Mouse (Mus musculus): Measurements from ENCODE around the gene Negr1. TPM values are rescaled to one million over a fixed set of nuclear protein-coding genes. Genes with fewer than 3 reads are reported as not detected.

Negr1 gene
- total RNA-seq, 2 experiments from 2014 or later = 137 to 142 TPM

- peak overlapping the region; percentile 67; the same call in 1 of the 2 replicates for H3K27ac ChIP-seq
- TF ChIP-seq CTCF (conservative IDR thresholded peaks at IDR 0.05) = no peak
- H3K4me3 ChIP-seq = no peak overlapping the region
- DNase-seq (ENCODE audit: low spot score in 2 of 2) = peak in 1 of 2 experiments; percentile 34
These were observed 342.5 kb downstream of the Negr1 start for GRCm38 (mm10) chr3:156903925-156904576.

GRCm38 (mm10) chr3:156912816-156913215 lies 351.2 kb downstream of the Negr1 start:
- TF ChIP-seq CTCF (conservative IDR thresholded peaks at IDR 0.05) = no peak
- no peak for DNase-seq (ENCODE audit: low spot score in 2 of 2)
- no peak overlapping the region for H3K4me3 ChIP-seq
- no peak overlapping the region for H3K27ac ChIP-seq

GRCm38 (mm10) chr3:156921369-156921768 lies 359.8 kb downstream of the Negr1 start:
- TF ChIP-seq CTCF (conservative IDR thresholded peaks at IDR 0.05) = no peak
- peak overlapping the region; percentile 62; the same call in 1 of the 2 replicates for H3K27ac ChIP-seq
- no peak for DNase-seq (ENCODE audit: low spot score in 2 of 2)
- no peak overlapping the region for H3K4me3 ChIP-seq

- Histone ChIP-seq H3K27ac (no peak overlapping the region), H3K4me3 (no peak overlapping the region)
- no peak for TF ChIP-seq CTCF (conservative IDR thresholded peaks at IDR 0.05)
- no peak for DNase-seq (ENCODE audit: low spot score in 2 of 2)
These were observed 361.6 kb downstream of the Negr1 start for GRCm38 (mm10) chr3:156923159-156923558.

GRCm38 (mm10) chr3:156925102-156925501 lies 363.5 kb downstream of the Negr1 start:
- DNase-seq (ENCODE audit: low spot score in 2 of 2) = no peak
- H3K27ac ChIP-seq = no peak overlapping the region; the same call in 1 of the 2 replicates
- no peak for TF ChIP-seq CTCF (conservative IDR thresholded peaks at IDR 0.05)
- no peak overlapping the region for H3K4me3 ChIP-seq

- TF ChIP-seq CTCF (conservative IDR thresholded peaks at IDR 0.05) = no peak
- Histone ChIP-seq H3K27ac (peak overlapping the region; percentile 84), H3K4me3 (0 out of 2 replicates have a peak overlapping the region, but pooled peaks have one; percentile 5)
- DNase-seq (ENCODE audit: low spot score in 2 of 2) = peak; percentile 58 to 60
These were observed 366.9 kb downstream of the Negr1 start for GRCm38 (mm10) chr3:156928396-156929061.

- DNase-seq (ENCODE audit: low spot score in 2 of 2) = peak; percentile 55 to 77
- Histone ChIP-seq H3K4me3 (no peak overlapping the region), H3K27ac (peak overlapping the region; percentile 75)
- TF ChIP-seq CTCF (conservative IDR thresholded peaks at IDR 0.05) = no peak
These were observed 367.4 kb downstream of the Negr1 start for GRCm38 (mm10) chr3:156929062-156929397.

- peak overlapping the region; percentile 75 for H3K27ac ChIP-seq
These were observed 368.3 kb downstream of the Negr1 start for GRCm38 (mm10) chr3:156929677-156930440.

GRCm38 (mm10) chr3:156931011-156931410 lies 369.4 kb downstream of the Negr1 start:
- no peak overlapping the region for H3K27ac ChIP-seq
- no peak overlapping the region for H3K4me3 ChIP-seq
- DNase-seq (ENCODE audit: low spot score in 2 of 2) = no peak
- TF ChIP-seq CTCF (conservative IDR thresholded peaks at IDR 0.05) = no peak

More at GRCm38 (mm10) chr3:156929677-156930440, 368.3 kb downstream of the Negr1 start:
- no peak for DNase-seq (ENCODE audit: low spot score in 2 of 2)
- H3K4me3 ChIP-seq = no peak overlapping the region
- no peak for TF ChIP-seq CTCF (conservative IDR thresholded peaks at IDR 0.05)

- no peak overlapping the region for H3K4me3 ChIP-seq
- no peak for DNase-seq (ENCODE audit: low spot score in 2 of 2)
- H3K27ac ChIP-seq = no peak overlapping the region
- no peak for TF ChIP-seq CTCF (conservative IDR thresholded peaks at IDR 0.05)
These were observed 369.9 kb downstream of the Negr1 start for GRCm38 (mm10) chr3:156931540-156931939.

GRCm38 (mm10) chr3:156934778-156935290 lies 373.2 kb downstream of the Negr1 start:
- Histone ChIP-seq H3K4me3 (no peak overlapping the region), H3K27ac (no peak overlapping the region)
- TF ChIP-seq CTCF (conservative IDR thresholded peaks at IDR 0.05) = no peak
- no peak for DNase-seq (ENCODE audit: low spot score in 2 of 2)

GRCm38 (mm10) chr3:156947404-156947803 lies 385.8 kb downstream of the Negr1 start:
- Histone ChIP-seq H3K4me3 (no peak overlapping the region), H3K27ac (peak overlapping the region; percentile 24; the same call in 1 of the 2 replicates)
- peak; percentile 71 to 72 for DNase-seq (ENCODE audit: low spot score in 2 of 2)
- no peak for TF ChIP-seq CTCF (conservative IDR thresholded peaks at IDR 0.05)

- no peak for TF ChIP-seq CTCF (conservative IDR thresholded peaks at IDR 0.05)
- no peak for DNase-seq (ENCODE audit: low spot score in 2 of 2)
- Histone ChIP-seq H3K4me3 (no peak overlapping the region), H3K27ac (no peak overlapping the region)
These were observed 391.4 kb downstream of the Negr1 start for GRCm38 (mm10) chr3:156952970-156953369.
